Mouse (Mus musculus): ENCODE results near the gene Nop2. TPM values are rescaled to one million over a fixed set of nuclear protein-coding genes. Genes with fewer than 3 reads are reported as not detected.

Nop2 gene
- polyA plus RNA-seq, 1 experiment from 2014 or later, result 17.7 TPM

DNA sequence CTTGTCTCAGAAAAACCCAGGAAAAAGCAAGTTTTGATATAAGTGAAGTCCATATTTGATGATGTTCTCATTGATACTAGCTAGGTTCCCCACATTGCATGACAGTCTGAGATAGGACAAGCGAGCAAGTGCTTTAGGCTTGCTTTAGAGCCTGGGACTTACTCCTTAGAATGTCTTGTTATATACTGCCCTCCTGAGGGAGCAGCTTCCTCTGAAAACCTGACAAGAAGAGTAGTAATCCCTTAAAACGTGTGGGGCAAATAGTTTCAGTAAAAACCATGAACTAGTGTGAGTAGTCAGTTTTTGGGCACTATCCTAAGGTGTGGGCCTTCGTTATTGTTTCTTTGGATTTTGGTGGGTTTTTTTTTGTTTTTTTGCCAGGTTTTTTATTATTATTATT lies 11.4 kb downstream of the Nop2 start:
- Histone ChIP-seq H3K36me3 (ENCODE audit: insufficient read depth, low read length) (peaks cover 15% of the 10 kb centered on the region), H3K9ac (replicated peaks; ENCODE audit: low read depth) (no peak overlapping the region), H3K27me3 (replicated peaks; ENCODE audit: insufficient read depth, low read length) (no peaks in the 10 kb centered on the region), H3K4me3 (ENCODE audit: low read depth, low read length) (no peak overlapping the region), H3K9me3 (ENCODE audit: low read length) (no peaks in the 10 kb centered on the region), H3K27ac (ENCODE audit: low read length) (no peak overlapping the region), H3K4me1 (ENCODE audit: insufficient read depth, low read depth, low read length) (no peaks in the 10 kb centered on the region), H3K4me2 (replicated peaks; ENCODE audit: low read depth, low read length) (no peak overlapping the region)
- DNase-seq (ENCODE audit: low spot score), result no peak
- no peak for TF ChIP-seq CTCF (IDR thresholded peaks at IDR 0.05)
- TF ChIP-seq EP300 (IDR thresholded peaks at IDR 0.05), result no peak
- ATAC-seq, result no peak
- WGBS, result 74% methylated on average over 3 of the region's 3 CpGs

DNA sequence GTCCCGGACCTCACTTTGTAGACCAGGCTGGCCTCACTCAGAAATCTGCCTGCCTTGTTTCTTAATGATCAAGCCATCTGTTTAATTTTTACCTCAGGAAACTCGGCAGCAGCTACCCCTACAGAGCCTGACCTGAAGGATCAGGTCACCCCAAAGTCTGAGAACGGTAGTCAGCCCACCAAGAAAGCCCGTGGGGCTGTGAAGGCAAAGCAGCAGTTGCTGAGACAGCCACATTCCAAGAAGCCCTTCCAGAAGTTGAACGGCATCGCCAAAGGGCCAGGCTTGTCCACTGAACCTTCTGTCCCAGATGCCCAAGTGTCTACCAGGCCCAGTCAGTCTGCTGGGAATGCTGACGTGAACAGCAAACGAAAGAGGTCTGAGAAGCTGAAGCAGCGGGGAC lies 12.2 kb downstream of the Nop2 start:
- H3K27ac ChIP-seq (ENCODE audit: low read length), result no peak overlapping the region
- ATAC-seq, result no peak
- H3K4me1 ChIP-seq (ENCODE audit: insufficient read depth, low read depth, low read length), result no peaks in the 10 kb centered on the region
- no peak overlapping the region for H3K9ac ChIP-seq (replicated peaks; ENCODE audit: low read depth)
- peaks cover 15% of the 10 kb centered on the region for H3K36me3 ChIP-seq (ENCODE audit: insufficient read depth, low read length)
- no peaks in the 10 kb centered on the region for H3K9me3 ChIP-seq (ENCODE audit: low read length)
- no peak for TF ChIP-seq EP300 (IDR thresholded peaks at IDR 0.05)
- TF ChIP-seq CTCF (IDR thresholded peaks at IDR 0.05), result no peak
- 76% methylated on average over 9 of the region's 9 CpGs for WGBS
- no peak overlapping the region for H3K4me2 ChIP-seq (replicated peaks; ENCODE audit: low read depth, low read length)
- H3K4me3 ChIP-seq (ENCODE audit: low read depth, low read length), result no peak overlapping the region
- no peak for DNase-seq (ENCODE audit: low spot score)
- H3K27me3 ChIP-seq (replicated peaks; ENCODE audit: insufficient read depth, low read length), result no peaks in the 10 kb centered on the region

DNA sequence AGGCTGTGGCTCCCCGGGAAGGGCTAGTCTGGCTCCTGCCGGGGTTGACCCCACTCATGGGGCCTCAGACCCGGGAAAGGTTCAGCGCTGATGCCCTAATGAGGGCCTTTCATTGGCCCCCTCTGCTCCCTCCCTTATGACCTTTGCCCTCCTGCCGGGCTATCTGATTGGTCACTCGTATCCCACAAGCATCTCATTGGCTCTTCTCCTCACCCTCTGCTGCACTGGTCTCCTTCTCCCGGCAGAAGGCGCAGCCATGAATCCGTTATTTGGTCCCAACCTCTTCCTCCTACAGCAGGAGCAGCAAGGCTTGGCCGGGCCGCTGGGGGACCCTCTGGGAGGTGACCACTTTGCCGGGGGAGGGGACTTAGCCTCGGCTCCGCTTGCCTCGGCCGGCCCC lies 13.3 kb downstream of the Nop2 start, which contains the start of gene Iffo1:
Gene Iffo1, plus strand, starts transcription at position 241 of the 400 bp plus-strand sequence.
- WGBS, result 1% methylated on average over 14 of the region's 16 CpGs

DNA sequence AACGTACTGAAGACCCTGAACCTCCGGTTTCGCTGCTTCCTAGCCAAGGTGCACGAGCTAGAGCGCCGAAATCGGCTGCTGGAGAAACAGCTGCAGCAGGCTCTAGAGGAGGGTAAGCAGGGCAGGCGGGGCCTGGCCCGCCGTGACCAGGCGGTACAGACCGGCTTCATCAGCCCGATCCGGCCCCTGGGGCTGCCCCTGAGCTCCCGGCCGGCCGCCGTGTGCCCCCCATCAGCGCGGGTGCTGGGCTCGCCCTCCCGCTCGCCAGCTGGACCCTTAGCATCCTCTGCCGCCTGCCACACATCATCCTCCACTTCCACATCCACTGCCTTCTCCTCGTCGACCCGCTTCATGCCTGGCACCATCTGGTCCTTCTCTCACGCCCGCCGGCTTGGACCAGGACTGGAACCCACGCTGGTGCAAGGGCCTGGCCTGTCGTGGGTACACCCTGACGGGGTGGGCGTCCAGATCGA lies 13.8 kb downstream of the Nop2 start:
- Histone ChIP-seq H3K9me3 (ENCODE audit: low read length) (no peaks in the 10 kb centered on the region), H3K27ac (ENCODE audit: low read length) (peak overlapping the region; percentile 57; the same call in 1 of the 2 replicates), H3K4me3 (ENCODE audit: low read depth, low read length) (peak overlapping the region; percentile 55), H3K36me3 (ENCODE audit: insufficient read depth, low read length) (peaks cover 6% of the 10 kb centered on the region), H3K27me3 (replicated peaks; ENCODE audit: insufficient read depth, low read length) (no peaks in the 10 kb centered on the region), H3K4me1 (ENCODE audit: insufficient read depth, low read depth, low read length) (no peaks in the 10 kb centered on the region), H3K9ac (replicated peaks; ENCODE audit: low read depth) (peak overlapping the region; percentile 66), H3K4me2 (replicated peaks; ENCODE audit: low read depth, low read length) (peak overlapping the region; percentile 88)
- TF ChIP-seq CTCF (IDR thresholded peaks at IDR 0.05) (no peak), EP300 (IDR thresholded peaks at IDR 0.05) (no peak)
- 9% methylated on average over 33 of the region's 35 CpGs for WGBS
- DNase-seq (ENCODE audit: low spot score), result peak; percentile 35
- ATAC-seq, result peak; percentile 49

More for the DNA sequence above, 13.3 kb downstream of the Nop2 start, which contains the start of gene Iffo1:
- peak within 1 kb of the TSS; percentile 57; the same call in 1 of the 2 replicates for H3K27ac ChIP-seq (ENCODE audit: low read length)
- peak within 1 kb of the TSS; percentile 55 for H3K4me3 ChIP-seq (ENCODE audit: low read depth, low read length)
- H3K9ac ChIP-seq (replicated peaks; ENCODE audit: low read depth), result peak within 1 kb of the TSS; percentile 66
- TF ChIP-seq CTCF (IDR thresholded peaks at IDR 0.05) (peak; percentile 72), EP300 (IDR thresholded peaks at IDR 0.05) (no peak)
- ATAC-seq, result peak; percentile 95
- H3K36me3 ChIP-seq (ENCODE audit: insufficient read depth, low read length), result peaks cover 11% of the 10 kb centered on the region
- H3K27me3 ChIP-seq (replicated peaks; ENCODE audit: insufficient read depth, low read length), result no peaks in the 10 kb centered on the region
- H3K9me3 ChIP-seq (ENCODE audit: low read length), result no peaks in the 10 kb centered on the region
- no peaks in the 10 kb centered on the region for H3K4me1 ChIP-seq (ENCODE audit: insufficient read depth, low read depth, low read length)
- H3K4me2 ChIP-seq (replicated peaks; ENCODE audit: low read depth, low read length), result peak within 1 kb of the TSS; percentile 88
- DNase-seq (ENCODE audit: low spot score), result peak; percentile 96

DNA sequence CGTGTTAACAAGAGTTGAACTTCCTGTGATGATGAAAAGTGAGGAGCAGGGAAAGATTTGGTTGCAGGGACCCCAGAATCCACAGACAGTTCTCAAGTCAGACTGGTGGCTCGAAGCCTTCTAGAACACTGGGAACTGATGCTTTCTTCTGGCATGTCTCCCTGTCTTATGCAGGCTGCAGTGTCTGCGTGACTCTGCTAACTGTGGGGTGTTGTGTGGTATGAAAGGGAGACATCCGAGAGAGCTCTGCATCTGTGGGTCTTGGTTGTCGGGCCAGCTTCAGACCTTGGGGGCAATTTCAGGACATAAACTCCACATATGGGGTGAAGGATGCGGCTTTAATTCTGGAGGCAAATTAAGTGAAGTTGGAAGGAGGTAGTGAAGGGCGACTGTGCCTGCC lies 14.4 kb downstream of the Nop2 start:
- ATAC-seq, result no peak

DNA sequence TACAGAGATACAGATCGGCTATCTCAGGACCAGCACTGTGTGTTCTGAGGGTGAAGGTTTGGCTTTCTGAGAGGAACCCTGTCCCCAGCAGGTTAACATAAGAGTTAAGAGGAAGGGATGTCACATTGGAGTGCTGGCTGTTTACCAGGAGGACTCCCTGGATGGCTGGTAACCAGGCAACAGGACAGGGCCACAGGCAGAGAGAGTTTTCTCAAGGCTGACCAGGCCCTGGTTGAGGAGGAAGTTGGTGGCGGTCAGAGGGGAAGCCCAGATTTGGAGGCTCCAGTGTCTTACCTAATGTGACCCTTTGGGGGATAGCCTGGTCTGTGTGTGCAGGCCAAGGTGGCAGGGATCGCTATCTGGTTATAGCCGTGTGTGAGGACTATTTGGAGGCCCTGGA lies 15.1 kb downstream of the Nop2 start:
- no peaks in the 10 kb centered on the region for H3K27me3 ChIP-seq (replicated peaks; ENCODE audit: insufficient read depth, low read length)
- no peak overlapping the region for H3K4me3 ChIP-seq (ENCODE audit: low read depth, low read length)
- no peaks in the 10 kb centered on the region; the same call in 1 of the 2 replicates for H3K36me3 ChIP-seq (ENCODE audit: insufficient read depth, low read length)
- no peak overlapping the region for H3K27ac ChIP-seq (ENCODE audit: low read length)
- peak overlapping the region; percentile 88; the same call in 1 of the 2 replicates for H3K4me2 ChIP-seq (replicated peaks; ENCODE audit: low read depth, low read length)
- H3K9ac ChIP-seq (replicated peaks; ENCODE audit: low read depth), result no peak overlapping the region
- TF ChIP-seq CTCF (IDR thresholded peaks at IDR 0.05), result no peak
- TF ChIP-seq EP300 (IDR thresholded peaks at IDR 0.05), result no peak
- WGBS, result 65% methylated on average over 4 of the region's 4 CpGs
- ATAC-seq, result no peak
- no peaks in the 10 kb centered on the region for H3K9me3 ChIP-seq (ENCODE audit: low read length)
- no peaks in the 10 kb centered on the region for H3K4me1 ChIP-seq (ENCODE audit: insufficient read depth, low read depth, low read length)
- peak; percentile 35 for DNase-seq (ENCODE audit: low spot score)

More for the DNA sequence above, 14.4 kb downstream of the Nop2 start:
- Histone ChIP-seq H3K9me3 (ENCODE audit: low read length) (no peaks in the 10 kb centered on the region), H3K4me2 (replicated peaks; ENCODE audit: low read depth, low read length) (peak overlapping the region; percentile 88), H3K36me3 (ENCODE audit: insufficient read depth, low read length) (peaks cover under 1% of the 10 kb centered on the region), H3K27me3 (replicated peaks; ENCODE audit: insufficient read depth, low read length) (no peaks in the 10 kb centered on the region), H3K4me1 (ENCODE audit: insufficient read depth, low read depth, low read length) (no peaks in the 10 kb centered on the region), H3K27ac (ENCODE audit: low read length) (no peak overlapping the region), H3K9ac (replicated peaks; ENCODE audit: low read depth) (no peak overlapping the region), H3K4me3 (ENCODE audit: low read depth, low read length) (peak overlapping the region; percentile 55)
- TF ChIP-seq CTCF (IDR thresholded peaks at IDR 0.05), result no peak
- TF ChIP-seq EP300 (IDR thresholded peaks at IDR 0.05), result no peak
- no peak for DNase-seq (ENCODE audit: low spot score)
- WGBS, result 54% methylated on average over 7 of the region's 7 CpGs

All from lung, postnatal 0 days (tissue).